Mouse (Mus musculus) lung, embryonic 16.5 days (tissue): ENCODE measurements around the gene Gsta2. TPM values are rescaled to one million over a fixed set of nuclear protein-coding genes. Genes with fewer than 3 reads are reported as not detected.
A peak's percentile ranks its signal among the peaks of the same experiment; 100 is the strongest.
"Not testable (repeated sequence)": the region's sequence is repeated elsewhere in the genome, so short reads cannot be mapped to it uniquely, and the experiment has no call there.

Experiments
- ATAC-seq: fragments of 200-750 bp; cut with Nextera tagmentation; 2 replicates; pipeline ENCODE4 v1.8.0; 2017; ENCODE audit warnings: low read depth, mild to moderate bottlenecking, moderate library complexity
- H3K27ac ChIP-seq: fragments of 300-500 bp; sonication (generic); 2 replicates; pipeline ENCODE4 v1.5.1; 2014; ENCODE audit warnings: mild to moderate bottlenecking, control low read depth, low read length
- H3K27me3 ChIP-seq: fragments of 300-500 bp; sonication (generic); 2 replicates; pipeline ENCODE4 v1.6.1; 2014; ENCODE audit warnings: low read depth, low read length, mixed read lengths; ENCODE audit not compliant: control insufficient read depth, insufficient read depth
- H3K36me3 ChIP-seq: fragments of 300-500 bp; sonication (generic); 2 replicates; pipeline ENCODE4 v1.6.1; 2014; ENCODE audit warnings: low read length; ENCODE audit not compliant: control insufficient read depth, insufficient read depth
- H3K4me1 ChIP-seq: fragments of 300-500 bp; sonication (generic); replicated peaks from 2 replicates; pipeline ENCODE4 v1.6.1; 2014; ENCODE audit warnings: low read length, mixed read lengths; ENCODE audit not compliant: control insufficient read depth, insufficient read depth
- H3K4me2 ChIP-seq: fragments of 300-500 bp; sonication (generic); 2 replicates; pipeline ENCODE4 v1.6.1; 2014; ENCODE audit warnings: low read depth, low read length, control low read depth
- H3K4me3 ChIP-seq: fragments of 300-500 bp; sonication (generic); 2 replicates; pipeline ENCODE4 v1.5.1; 2014; ENCODE audit warnings: mild to moderate bottlenecking, low read length, control low read depth
- H3K9ac ChIP-seq: fragments of 300-500 bp; sonication (generic); 2 replicates; pipeline ENCODE4 v1.6.1; 2014; ENCODE audit warnings: low read length, control low read depth
- H3K9me3 ChIP-seq: fragments of 300-500 bp; sonication (generic); 2 replicates; pipeline ENCODE4 v1.6.1; 2016; ENCODE audit warnings: low read length; ENCODE audit not compliant: control insufficient read depth
- WGBS: fragments of 180-500 bp; shearing (Covaris S2); extraction: QIAGEN DNeasy Blood & Tissue Kit; methylation state at CpG from one replicate; pipeline ENCODE4 v1.1.7; 2014; 5-methylcytosine and 5-hydroxymethylcytosine counted together
- polyA plus RNA-seq: library from polyadenylated mRNA; unstranded; fragments of >200 nt; fragmentation: Nextera tagmentation; extraction: Ambion mirVana; gene quantifications from 2 replicates; pipeline ENCODE4 v1.2.1, GENCODE M21; 2015

The Gsta2 gene
- polyA plus RNA-seq, 1 experiment from 2014 or later, result 0.33 TPM

- Histone ChIP-seq H3K4me1 (0 out of 2 replicates have a peak, but pooled peaks cover under 1% of the 10 kb centered on the region), H3K9ac (no peak overlapping the region), H3K27me3 (no peaks in the 10 kb centered on the region), H3K36me3 (no peaks in the 10 kb centered on the region), H3K9me3 (no peaks in the 10 kb centered on the region), H3K4me3 (no peak overlapping the region), H3K27ac (no peak overlapping the region), H3K4me2 (no peak overlapping the region)
- ATAC-seq, result peak; percentile 60; the same call in 1 of the 2 replicates
- WGBS, result 12% methylated on average over 9 of the region's 9 CpGs
These were observed 2.5 kb upstream of the Gsta2 start for GRCm38 (mm10) chr9:78358053-78358452.

- H3K4me1 ChIP-seq, result no peaks in the 10 kb centered on the region
- no peak overlapping the region for H3K9ac ChIP-seq
- no peaks in the 10 kb centered on the region for H3K36me3 ChIP-seq
- H3K27me3 ChIP-seq, result no peaks in the 10 kb centered on the region
- H3K27ac ChIP-seq, result no peak overlapping the region
- no peak overlapping the region for H3K4me2 ChIP-seq
- H3K9me3 ChIP-seq, result no peaks in the 10 kb centered on the region
- ATAC-seq, result no peak
- 71% methylated on average over 11 of the region's 11 CpGs for WGBS
- no peak overlapping the region for H3K4me3 ChIP-seq
These were observed 666 bp downstream of the Gsta2 start for GRCm38 (mm10) chr9:78354665-78355578.

GRCm38 (mm10) chr9:78351504-78352220 lies 3.9 kb downstream of the Gsta2 start:
- no peaks in the 10 kb centered on the region for H3K27me3 ChIP-seq
- H3K4me2 ChIP-seq, result no peak overlapping the region
- no peak for ATAC-seq
- no peaks in the 10 kb centered on the region for H3K4me1 ChIP-seq
- no peak overlapping the region for H3K9ac ChIP-seq
- no peak overlapping the region for H3K4me3 ChIP-seq
- H3K36me3 ChIP-seq, result no peaks in the 10 kb centered on the region
- WGBS, result 78% methylated on average over 6 of the region's 6 CpGs
- no peak overlapping the region for H3K27ac ChIP-seq
- H3K9me3 ChIP-seq, result no peaks in the 10 kb centered on the region

- not testable (repeated sequence) for H3K27ac ChIP-seq, ATAC-seq, H3K4me2 ChIP-seq
These were observed 5.6 kb downstream of the Gsta2 start for GRCm38 (mm10) chr9:78350007-78350406.

GRCm38 (mm10) chr9:78349141-78349540 lies 6.4 kb downstream of the Gsta2 start:
- not testable (repeated sequence) for H3K4me3 ChIP-seq, H3K36me3 ChIP-seq, H3K4me1 ChIP-seq, H3K4me2 ChIP-seq, H3K9me3 ChIP-seq, ATAC-seq, H3K27me3 ChIP-seq, H3K27ac ChIP-seq, H3K9ac ChIP-seq
- 65% methylated on average over 3 of the region's 3 CpGs for WGBS

More at GRCm38 (mm10) chr9:78350007-78350406, 5.6 kb downstream of the Gsta2 start:
- H3K36me3 ChIP-seq, H3K4me1 ChIP-seq, H3K9ac ChIP-seq, H3K4me3 ChIP-seq, H3K9me3 ChIP-seq, H3K27me3 ChIP-seq: not testable (repeated sequence)

GRCm38 (mm10) chr9:78348206-78349004 lies 7.2 kb downstream of the Gsta2 start:
- H3K36me3 ChIP-seq, ATAC-seq, H3K4me2 ChIP-seq, H3K27me3 ChIP-seq, H3K27ac ChIP-seq, H3K4me3 ChIP-seq, H3K9me3 ChIP-seq, H3K4me1 ChIP-seq, H3K9ac ChIP-seq: not testable (repeated sequence)
- WGBS, result 53% methylated on average over 6 of the region's 6 CpGs

- Histone ChIP-seq H3K36me3 (no peaks in the 10 kb centered on the region), H3K27ac (no peak overlapping the region), H3K4me2 (no peak overlapping the region), H3K4me1 (no peaks in the 10 kb centered on the region), H3K9ac (no peak overlapping the region), H3K27me3 (no peaks in the 10 kb centered on the region), H3K4me3 (no peak overlapping the region), H3K9me3 (no peaks in the 10 kb centered on the region)
- WGBS, result 37% methylated on average over 3 of the region's 3 CpGs
- ATAC-seq, result peak; percentile 73
These were observed 8.6 kb downstream of the Gsta2 start for GRCm38 (mm10) chr9:78347004-78347403.

- ATAC-seq, result peak; percentile 59; the same call in 1 of the 2 replicates
These were observed 10.4 kb downstream of the Gsta2 start for GRCm38 (mm10) chr9:78345235-78345634.

GRCm38 (mm10) chr9:78343055-78343454 lies 12.5 kb downstream of the Gsta2 start:
- not testable (repeated sequence) for H3K4me1 ChIP-seq, H3K36me3 ChIP-seq, H3K4me2 ChIP-seq, H3K27me3 ChIP-seq, H3K4me3 ChIP-seq, H3K9me3 ChIP-seq, ATAC-seq, H3K27ac ChIP-seq, H3K9ac ChIP-seq
- WGBS, result 84% methylated on average over 9 of the region's 9 CpGs

More at GRCm38 (mm10) chr9:78345235-78345634, 10.4 kb downstream of the Gsta2 start:
- 35% methylated on average over 3 of the region's 4 CpGs for WGBS
- not testable (repeated sequence) for H3K4me3 ChIP-seq, H3K27me3 ChIP-seq, H3K9me3 ChIP-seq, H3K4me2 ChIP-seq, H3K27ac ChIP-seq, H3K4me1 ChIP-seq, H3K9ac ChIP-seq, H3K36me3 ChIP-seq
